Mouse (Mus musculus) heart, postnatal 0 days (tissue): ENCODE results near the gene Plekha6.

Experiments
- CTCF ChIP-seq: IDR thresholded peaks from 2 replicates; pipeline ENCODE4 v1.5.1; 2016; ENCODE audit warnings: antibody characterized with exemption, control low read depth, low read depth
- EP300 ChIP-seq: IDR thresholded peaks from 2 replicates; pipeline ENCODE4 v1.6.1; 2016; ENCODE audit warnings: antibody characterized with exemption, low read depth

DNA sequence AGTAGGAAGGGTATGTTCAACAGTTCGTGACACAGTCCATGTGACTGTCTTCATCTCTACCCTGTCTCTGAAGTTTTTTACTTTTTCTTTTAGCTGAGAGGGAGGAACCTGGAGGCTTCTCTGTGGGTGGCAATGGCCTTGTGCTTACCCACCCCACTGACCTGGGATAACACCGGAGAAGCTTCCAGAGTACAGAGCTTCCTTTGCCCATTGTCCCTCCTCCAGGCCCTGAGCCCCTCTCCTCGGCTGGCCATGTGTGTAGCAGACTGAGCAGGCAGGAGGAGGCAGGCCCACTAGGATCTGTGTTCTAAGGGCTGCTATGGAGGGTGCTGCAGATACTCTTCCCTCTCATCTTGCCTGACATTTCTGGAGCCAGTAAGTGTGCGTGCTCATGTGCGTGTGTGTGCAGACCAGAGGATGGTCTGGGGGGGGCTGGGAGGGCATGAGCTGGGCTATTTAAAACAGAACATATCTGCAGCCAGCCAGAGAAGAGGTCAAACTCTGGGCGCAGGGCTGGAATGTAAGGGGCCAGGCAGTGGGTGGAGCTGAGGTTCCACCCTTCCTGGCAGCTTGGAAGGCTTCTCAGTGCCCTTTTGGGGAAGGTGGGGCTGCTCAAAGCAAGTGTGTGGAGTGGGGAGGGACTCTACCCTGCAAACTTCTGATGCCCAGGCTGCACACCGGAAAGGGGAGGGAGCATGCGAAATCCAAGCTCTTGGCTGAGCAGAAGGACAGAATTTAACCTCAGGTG lies 72.9 kb downstream of the Plekha6 start:
- no peak for TF ChIP-seq CTCF
- 0 out of 2 replicates have a peak, but pooled peaks have one; percentile 68 for TF ChIP-seq EP300
